Mouse (Mus musculus) megakaryocyte, embryonic 14.5 days (primary cell): Measurements from ENCODE around the gene Hoxb6. TPM values are rescaled to one million over a fixed set of nuclear protein-coding genes. Genes with fewer than 3 reads are reported as not detected.

Experiments
- H3K27me3 ChIP-seq: replicated peaks from 2 replicates; pipeline ENCODE3; 2012; ENCODE audit warnings: inconsistent platforms
- H3K36me3 ChIP-seq: replicated peaks from 2 replicates; pipeline ENCODE3; 2012; ENCODE audit warnings: low read length, inconsistent platforms, mixed read lengths
- H3K4me1 ChIP-seq: 2 replicates; pipeline ENCODE4 v1.6.1; 2012; ENCODE audit warnings: inconsistent platforms
- H3K4me3 ChIP-seq: replicated peaks from 2 replicates; pipeline ENCODE3; 2012; ENCODE audit warnings: moderate library complexity, mild to moderate bottlenecking, inconsistent platforms
- H3K9me3 ChIP-seq: 2 replicates; pipeline ENCODE4 v1.6.1; 2012; ENCODE audit warnings: inconsistent platforms
- FLI1 ChIP-seq: IDR thresholded peaks from 2 replicates; pipeline ENCODE4 v1.6.1; 2012; ENCODE audit warnings: low read length, inconsistent platforms, mixed read lengths
- GATA1 ChIP-seq: IDR thresholded peaks from 3 replicates; pipeline ENCODE4 v1.6.1; 2012; ENCODE audit warnings: mixed read lengths, low read length, inconsistent platforms, borderline replicate concordance
- polyA plus RNA-seq: library from polyadenylated mRNA; stranded (reverse); fragments of >175 nt; gene quantifications from 2 replicates; pipeline ENCODE4 v1.2.3, GENCODE M21; 2012; ENCODE audit warnings: low replicate concordance; ENCODE audit not compliant: insufficient read depth

Gene Hoxb6
- polyA plus RNA-seq, 1 experiment: not detected

GRCm38 (mm10) chr11:96343206-96343745 lies 51.0 kb downstream of the Hoxb6 start:
- H3K36me3 ChIP-seq: no peaks in the 10 kb centered on the region
- H3K4me3 ChIP-seq: no peak overlapping the region
- TF ChIP-seq GATA1: no peak
- TF ChIP-seq FLI1: no peak
- H3K27me3 ChIP-seq: peaks cover 87% of the 10 kb centered on the region
- H3K9me3 ChIP-seq: peaks cover 4% of the 10 kb centered on the region; the same call in 1 of the 2 replicates
- H3K4me1 ChIP-seq: no peaks in the 10 kb centered on the region; the same call in 1 of the 2 replicates

- H3K4me3 ChIP-seq: no peak overlapping the region
- H3K27me3 ChIP-seq: peaks cover 85% of the 10 kb centered on the region
- H3K36me3 ChIP-seq: no peaks in the 10 kb centered on the region
- peaks cover 4% of the 10 kb centered on the region; the same call in 1 of the 2 replicates for H3K9me3 ChIP-seq
- no peak for TF ChIP-seq GATA1
- no peak for TF ChIP-seq FLI1
- no peaks in the 10 kb centered on the region; the same call in 1 of the 2 replicates for H3K4me1 ChIP-seq
These were observed 52.0 kb downstream of the Hoxb6 start for GRCm38 (mm10) chr11:96344061-96344877.

GRCm38 (mm10) chr11:96344878-96345159 lies 52.5 kb downstream of the Hoxb6 start:
- Histone ChIP-seq H3K36me3 (no peaks in the 10 kb centered on the region), H3K4me1 (no peaks in the 10 kb centered on the region; the same call in 1 of the 2 replicates), H3K4me3 (no peak overlapping the region), H3K27me3 (peaks cover 85% of the 10 kb centered on the region), H3K9me3 (peaks cover 4% of the 10 kb centered on the region; the same call in 1 of the 2 replicates)
- TF ChIP-seq FLI1 (no peak), GATA1 (no peak)

DNA sequence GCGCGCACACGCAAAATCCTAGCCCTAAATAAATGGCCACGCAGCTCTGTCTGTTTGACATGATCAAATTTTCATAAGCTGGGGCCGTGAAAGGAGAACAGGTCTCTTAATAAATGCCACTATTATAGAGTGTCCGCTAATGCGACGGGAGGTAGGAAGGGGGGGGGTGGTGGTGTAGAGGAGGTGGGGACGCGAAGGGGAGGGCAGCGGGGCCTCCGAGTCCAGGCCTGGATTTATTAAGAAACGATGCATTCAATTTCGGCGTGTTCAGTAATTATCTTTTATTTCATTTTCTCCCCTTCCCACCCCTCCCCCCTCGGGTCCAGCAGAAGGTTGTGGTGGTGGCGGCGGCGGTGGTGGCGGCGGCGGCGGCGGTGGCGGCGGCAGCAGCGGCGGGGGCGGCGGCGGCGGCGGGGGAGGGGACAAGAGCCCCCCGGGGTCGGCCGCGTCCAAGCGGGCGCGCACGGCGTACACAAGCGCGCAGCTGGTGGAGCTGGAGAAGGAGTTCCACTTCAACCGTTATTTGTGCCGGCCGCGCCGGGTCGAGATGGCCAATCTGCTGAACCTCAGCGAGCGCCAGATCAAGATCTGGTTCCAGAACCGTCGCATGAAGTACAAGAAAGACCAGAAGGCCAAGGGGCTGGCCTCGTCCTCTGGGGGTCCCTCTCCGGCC lies 53.1 kb downstream of the Hoxb6 start:
- peaks cover 84% of the 10 kb centered on the region for H3K27me3 ChIP-seq

GRCm38 (mm10) chr11:96345893-96346806 lies 53.9 kb downstream of the Hoxb6 start:
- H3K4me3 ChIP-seq: no peak overlapping the region
- no peaks in the 10 kb centered on the region for H3K36me3 ChIP-seq
- no peaks in the 10 kb centered on the region; the same call in 1 of the 2 replicates for H3K4me1 ChIP-seq
- H3K27me3 ChIP-seq: peaks cover 83% of the 10 kb centered on the region
- peaks cover 4% of the 10 kb centered on the region; the same call in 1 of the 2 replicates for H3K9me3 ChIP-seq
- TF ChIP-seq GATA1 (no peak), FLI1 (no peak)

More for the DNA sequence above, 53.1 kb downstream of the Hoxb6 start:
- no peak for TF ChIP-seq FLI1
- TF ChIP-seq GATA1: no peak
- H3K9me3 ChIP-seq: peaks cover 4% of the 10 kb centered on the region; the same call in 1 of the 2 replicates
- no peaks in the 10 kb centered on the region for H3K36me3 ChIP-seq
- no peak overlapping the region for H3K4me3 ChIP-seq
- H3K4me1 ChIP-seq: no peaks in the 10 kb centered on the region; the same call in 1 of the 2 replicates

GRCm38 (mm10) chr11:96346916-96347520 lies 54.7 kb downstream of the Hoxb6 start:
- peaks cover 4% of the 10 kb centered on the region; the same call in 1 of the 2 replicates for H3K9me3 ChIP-seq
- H3K36me3 ChIP-seq: no peaks in the 10 kb centered on the region
- H3K4me3 ChIP-seq: no peak overlapping the region
- no peak for TF ChIP-seq FLI1
- H3K27me3 ChIP-seq: peaks cover 83% of the 10 kb centered on the region
- H3K4me1 ChIP-seq: peaks cover 3% of the 10 kb centered on the region; the same call in 1 of the 2 replicates

- no peak overlapping the region for H3K4me3 ChIP-seq
- no peaks in the 10 kb centered on the region for H3K36me3 ChIP-seq
- peaks cover 83% of the 10 kb centered on the region for H3K27me3 ChIP-seq
- peaks cover 4% of the 10 kb centered on the region; the same call in 1 of the 2 replicates for H3K4me1 ChIP-seq
- TF ChIP-seq GATA1 (no peak), FLI1 (no peak)
- peaks cover 4% of the 10 kb centered on the region; the same call in 1 of the 2 replicates for H3K9me3 ChIP-seq
These were observed 55.4 kb downstream of the Hoxb6 start for GRCm38 (mm10) chr11:96347717-96348116.

DNA sequence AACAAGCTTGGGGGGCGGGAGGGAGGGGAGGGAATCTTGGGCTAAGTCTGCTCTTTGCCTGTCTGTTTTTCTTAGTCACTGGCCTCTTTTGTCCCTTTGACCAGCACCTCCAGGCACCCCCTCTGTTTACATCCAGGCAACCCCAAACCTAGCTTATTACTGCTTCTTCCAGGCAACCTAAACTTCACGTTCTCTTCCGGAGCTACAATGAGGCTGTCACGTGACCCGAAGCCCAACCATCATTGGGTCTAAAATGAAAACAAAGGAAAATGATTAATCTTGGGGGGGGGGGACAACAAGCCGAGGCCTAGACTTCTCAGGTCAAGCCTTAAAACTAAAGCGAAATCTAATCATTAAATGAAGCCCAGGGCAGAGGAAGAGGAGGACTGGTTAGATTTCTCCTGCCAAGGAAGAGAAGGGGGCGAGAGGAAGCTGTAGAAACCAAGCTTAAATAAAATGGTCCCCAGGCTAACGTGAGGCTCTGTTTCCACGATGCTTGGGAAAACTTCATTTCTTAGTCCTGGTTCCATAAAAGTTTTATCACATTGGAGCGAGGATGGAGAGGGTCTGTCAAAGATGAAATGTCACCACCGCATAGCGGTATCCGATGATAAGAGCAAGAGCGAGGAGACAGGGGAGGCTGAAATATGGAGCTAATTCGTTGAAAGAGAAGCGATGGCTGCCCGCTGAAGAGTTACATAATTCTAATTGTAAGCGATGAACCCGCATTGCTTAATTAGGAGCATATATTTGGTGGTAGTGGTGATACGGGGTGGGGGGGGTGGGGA lies 56.1 kb downstream of the Hoxb6 start:
- Histone ChIP-seq H3K9me3 (peaks cover 4% of the 10 kb centered on the region; the same call in 1 of the 2 replicates), H3K27me3 (peaks cover 85% of the 10 kb centered on the region), H3K4me3 (no peak overlapping the region), H3K36me3 (no peaks in the 10 kb centered on the region), H3K4me1 (peaks cover 10% of the 10 kb centered on the region)
- TF ChIP-seq FLI1 (no peak), GATA1 (no peak)
